Mouse (Mus musculus): ENCODE measurements around the gene Ceacam1.
"Not testable (repeated sequence)": the region's sequence is repeated elsewhere in the genome, so short reads cannot be mapped to it uniquely, and the experiment has no call there.

Ceacam1 gene

DNA sequence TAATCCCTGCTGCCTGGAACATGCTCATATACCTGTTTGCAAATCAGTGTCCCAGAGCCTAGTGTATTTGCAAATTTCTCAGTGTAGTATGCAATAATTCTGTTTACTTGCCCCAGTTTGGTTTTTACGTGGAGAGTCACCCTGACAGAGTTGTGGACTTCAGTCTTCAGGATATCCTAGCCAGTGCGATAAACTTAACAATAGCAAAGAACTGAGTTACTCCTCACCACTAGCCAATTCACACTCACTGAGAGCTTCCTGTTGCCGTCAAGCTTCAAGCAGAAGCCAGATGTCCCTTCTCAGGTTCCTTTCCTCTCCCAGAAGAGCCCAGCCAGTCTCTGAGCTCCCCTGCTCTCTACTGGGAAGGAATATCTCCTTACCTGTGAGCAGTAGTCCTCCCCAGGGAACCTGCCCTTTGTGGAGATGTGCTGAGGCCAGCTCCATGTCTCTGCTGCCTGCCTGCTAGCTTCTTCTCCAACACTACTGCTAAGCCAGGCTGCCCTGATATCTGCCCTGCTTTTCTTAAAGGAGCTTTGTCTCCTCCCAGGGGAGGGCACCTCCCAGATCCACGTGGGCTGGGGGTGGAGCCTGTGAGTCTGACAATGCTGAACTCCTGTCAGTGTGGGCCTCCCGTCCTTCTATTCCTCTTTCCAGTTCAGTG, at the start of gene Ceacam1:
TSS of gene Ceacam1 (minus strand) at position 513 of the 661 bp plus-strand sequence.
- DNase-seq = not testable (repeated sequence)

DNA sequence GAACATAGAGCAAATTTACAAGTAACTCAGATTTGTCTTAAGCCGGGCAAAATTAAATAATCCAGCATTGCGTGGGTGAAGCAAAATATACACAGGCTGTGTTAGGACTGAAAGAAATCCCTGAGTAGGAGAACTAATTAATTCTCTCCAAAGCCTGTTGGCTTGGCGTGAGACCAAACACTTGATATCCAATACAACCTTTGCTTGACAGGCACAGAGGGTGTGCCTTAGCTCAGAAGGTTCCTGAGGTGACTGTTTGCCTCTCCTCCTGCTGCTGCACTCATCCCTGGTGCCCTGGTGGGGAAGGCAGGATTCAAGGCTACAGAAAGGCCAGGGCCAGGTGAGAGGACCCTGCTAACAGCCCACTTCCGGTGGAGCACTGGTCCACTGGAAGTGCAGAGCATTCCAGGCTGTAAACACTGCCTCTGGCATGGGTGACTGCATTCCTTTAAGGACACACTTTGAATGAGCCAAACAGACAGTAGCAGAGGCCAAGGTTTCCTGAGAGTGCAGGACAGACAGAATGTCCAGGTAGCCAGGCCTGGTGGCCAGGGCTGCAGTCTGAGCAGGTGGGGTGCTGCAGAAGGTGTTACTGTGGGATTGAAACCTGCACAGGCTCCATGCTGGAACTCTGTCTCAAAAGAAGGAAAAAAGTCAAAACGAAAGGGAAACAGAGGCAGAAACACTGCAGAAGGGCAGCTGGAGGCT, 38.8 kb upstream of the Ceacam1 start:
- DNase-seq = not testable (repeated sequence)

DNA sequence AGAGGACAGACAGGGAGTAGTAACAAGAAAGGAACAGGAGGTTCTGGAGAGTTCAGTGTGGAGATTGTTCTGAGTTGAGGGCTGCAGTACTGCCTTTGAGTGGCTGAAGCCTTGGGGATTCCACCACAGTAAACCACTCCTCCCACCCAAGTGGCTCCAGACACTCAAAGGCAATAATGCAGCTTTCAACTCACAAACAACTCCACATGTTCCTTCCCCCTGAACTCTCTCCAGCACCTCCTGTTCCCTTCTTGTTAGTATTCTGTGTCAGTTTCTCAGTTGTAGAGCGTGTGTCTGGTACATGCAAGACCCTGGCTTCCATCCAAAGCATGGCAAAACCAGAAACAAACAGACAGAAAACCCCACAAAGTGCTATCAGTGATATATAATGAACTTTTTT, 38.3 kb upstream of the Ceacam1 start:
- not testable (repeated sequence) for DNase-seq

DNA sequence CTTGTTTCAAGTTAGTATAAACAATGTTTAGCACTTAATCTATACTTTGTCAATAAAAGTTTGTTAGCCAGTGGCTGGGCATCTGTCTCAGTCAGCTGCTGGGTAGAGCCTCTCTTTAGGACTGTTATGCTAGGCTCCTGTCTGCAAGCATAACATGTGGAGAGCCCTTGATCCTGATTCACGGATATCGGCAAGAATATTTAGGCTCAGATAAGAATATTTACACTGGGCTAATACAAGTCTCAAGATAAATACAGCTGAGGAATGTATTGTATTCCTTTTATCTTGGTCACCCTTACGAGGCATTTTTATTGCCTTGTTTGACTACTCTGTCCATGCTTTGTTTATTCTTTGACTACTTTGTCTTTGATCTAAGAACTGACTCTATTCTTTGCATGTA, 32.5 kb upstream of the Ceacam1 start:
- DNase-seq = no peak

DNA sequence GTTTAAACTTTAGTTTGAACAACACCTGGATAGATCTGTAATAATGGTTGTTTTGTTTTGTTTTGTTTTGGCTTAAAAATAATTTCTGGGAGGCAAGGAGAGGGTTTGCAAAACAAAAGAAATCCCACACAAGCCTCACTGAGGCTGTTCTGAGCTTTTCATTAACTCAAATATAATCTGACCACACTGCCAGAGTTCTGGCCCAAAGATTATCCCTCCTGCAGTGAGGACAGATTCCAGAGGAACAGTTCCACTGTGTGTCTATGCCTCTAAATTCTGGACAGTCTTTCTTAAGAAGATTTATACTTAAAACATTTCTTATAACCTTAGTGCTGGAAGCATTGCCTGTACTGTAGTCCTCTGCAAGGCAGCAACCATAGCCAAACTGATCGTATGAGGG, 17.2 kb upstream of the Ceacam1 start:
- no peak for DNase-seq

DNA sequence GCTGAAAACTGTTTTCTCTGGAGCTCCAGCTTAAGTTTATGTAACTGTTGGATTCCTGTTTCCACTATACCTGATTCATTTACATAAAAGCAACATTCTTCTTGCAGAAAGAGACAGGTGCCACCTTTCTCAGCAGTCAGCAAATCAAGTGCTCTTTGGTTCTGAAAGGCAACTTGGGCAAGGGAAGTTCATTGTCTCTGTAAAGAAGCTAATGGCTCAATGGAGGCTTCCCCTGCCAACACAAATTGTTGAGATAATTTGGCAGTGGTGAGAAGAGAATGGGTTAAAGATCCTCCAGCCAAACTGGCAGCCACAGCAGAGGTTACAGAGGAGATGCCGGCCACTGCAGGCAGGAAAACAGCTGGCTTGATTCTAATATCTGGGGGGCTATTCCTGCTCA, 13.3 kb upstream of the Ceacam1 start:
- DNase-seq = not testable (repeated sequence)

DNA sequence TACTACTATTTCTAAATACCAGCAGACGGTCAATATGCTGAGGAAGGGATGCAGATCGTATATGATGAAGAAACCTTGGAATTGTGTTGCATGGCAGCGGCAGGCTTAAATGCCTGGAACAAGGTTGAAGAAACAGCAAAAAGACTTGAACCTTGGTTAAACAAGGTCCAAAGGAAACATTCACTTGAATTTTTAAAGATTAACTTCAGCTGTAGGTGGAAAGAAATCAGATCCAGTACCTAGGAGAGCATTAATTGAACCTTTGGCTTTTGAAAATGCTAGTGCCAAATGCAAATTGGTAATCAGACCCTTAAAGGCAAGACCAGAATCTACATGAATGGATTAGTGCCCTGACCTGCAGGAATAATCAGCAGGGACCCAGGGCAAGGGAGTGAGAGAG, 12.0 kb upstream of the Ceacam1 start:
- DNase-seq = not testable (repeated sequence)

DNA sequence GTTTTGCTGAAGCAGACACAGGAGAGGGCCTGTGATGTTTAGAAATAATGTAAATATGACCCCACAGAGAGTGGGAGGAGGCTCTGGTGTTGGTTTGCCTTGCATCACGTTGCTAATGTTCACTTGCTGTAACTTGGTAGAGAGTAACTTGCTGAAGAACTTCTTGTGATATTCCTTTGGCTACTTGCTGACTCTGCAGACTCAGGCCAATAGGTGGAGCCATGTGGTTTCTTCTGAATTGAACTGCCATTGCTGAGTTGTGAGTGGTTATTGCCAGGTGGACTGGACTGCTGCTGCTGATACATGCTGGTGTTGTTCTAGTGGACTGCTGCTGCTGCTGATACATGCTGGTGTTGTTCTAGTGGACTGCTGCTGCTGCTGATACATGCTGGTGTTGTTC, 8.8 kb upstream of the Ceacam1 start:
- DNase-seq = no peak

DNA sequence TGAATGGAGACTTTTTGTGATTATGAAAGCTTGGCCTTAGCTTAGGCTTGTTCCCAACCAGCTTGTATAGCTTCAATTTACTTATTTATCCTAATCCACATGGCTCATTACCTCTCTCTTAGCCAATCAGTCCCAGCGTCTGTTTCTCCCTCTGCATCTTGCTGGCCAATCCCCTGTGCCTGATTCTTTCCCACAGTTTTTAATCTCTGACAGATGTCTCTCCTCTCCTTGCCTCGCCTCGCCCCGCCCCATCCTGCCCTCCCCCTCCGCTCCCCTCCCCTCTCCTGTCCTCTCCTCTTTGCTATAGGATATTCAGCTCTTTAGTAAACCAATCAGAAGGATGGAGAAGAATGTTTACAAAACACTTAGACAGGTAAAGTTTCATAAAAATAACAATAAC, 7.7 kb upstream of the Ceacam1 start:
- DNase-seq = no peak

DNA sequence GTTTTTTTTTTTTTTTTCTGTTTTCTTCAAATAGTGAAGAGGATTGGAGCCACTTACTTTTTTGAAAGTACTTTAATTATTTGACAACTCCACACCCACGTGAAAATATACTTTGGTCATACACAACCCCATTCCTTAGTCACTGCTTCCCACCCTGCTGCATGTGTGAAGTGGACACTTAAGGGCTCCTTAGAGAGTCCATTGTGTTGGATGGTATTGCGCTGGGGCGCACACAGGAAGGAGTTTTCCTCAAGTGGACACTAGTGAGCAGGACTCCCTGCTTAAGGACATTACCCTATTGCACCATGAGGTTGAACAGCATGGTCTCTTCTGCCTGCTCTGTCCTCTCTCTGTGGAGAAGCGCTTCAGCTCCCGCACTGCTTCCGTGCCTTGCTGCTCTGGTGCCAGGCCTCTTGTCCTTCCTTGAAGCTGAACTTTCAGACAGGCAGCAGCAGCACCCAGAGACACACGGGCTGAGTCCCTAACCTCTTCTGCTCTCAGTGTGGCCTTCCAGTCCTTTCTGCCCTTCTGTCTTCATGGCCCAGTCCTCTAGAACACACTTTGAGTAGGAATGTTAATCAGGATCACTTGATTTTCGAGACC, 5.8 kb upstream of the Ceacam1 start:
- no peak for DNase-seq

DNA sequence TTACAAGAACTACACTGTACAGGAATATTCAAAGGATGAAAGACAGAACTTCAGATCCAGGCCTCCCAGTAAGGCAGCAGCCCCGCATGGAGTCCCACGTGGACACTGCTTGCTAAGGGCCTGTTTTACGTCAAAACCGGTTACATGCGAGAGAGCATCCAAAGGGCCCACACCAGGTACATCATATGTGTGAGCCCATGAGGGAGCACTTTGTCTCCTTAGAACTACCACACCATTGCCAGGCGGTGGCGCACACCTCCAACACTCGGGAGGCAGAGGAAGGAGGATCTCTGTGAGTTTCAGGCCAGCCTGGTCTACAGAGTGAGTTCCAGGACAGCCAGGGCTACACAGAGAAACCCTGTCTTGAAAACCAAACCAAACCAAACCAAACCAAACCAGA, 3.4 kb upstream of the Ceacam1 start:
- DNase-seq = not testable (repeated sequence)

DNA sequence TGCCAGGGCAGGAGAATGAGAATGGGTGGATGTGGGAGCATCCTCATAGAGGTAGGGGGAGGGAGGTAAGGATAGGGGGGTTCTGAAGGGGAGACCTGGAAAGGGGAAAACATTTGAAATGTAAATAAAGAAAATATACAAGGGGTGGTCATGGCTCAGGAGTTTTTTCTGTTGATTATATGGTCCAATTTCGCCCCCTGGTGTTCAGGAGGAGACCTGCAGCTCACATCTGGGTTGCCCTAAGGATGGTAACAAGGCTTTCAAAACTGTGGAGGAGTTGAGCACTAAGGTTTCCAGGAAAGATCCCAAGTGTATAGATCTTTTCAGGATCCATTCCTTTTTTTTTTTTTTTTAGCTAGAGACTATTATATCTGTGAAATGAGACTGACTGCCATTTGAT, 2.0 kb upstream of the Ceacam1 start:
- peak; percentile 12 for DNase-seq

DNA sequence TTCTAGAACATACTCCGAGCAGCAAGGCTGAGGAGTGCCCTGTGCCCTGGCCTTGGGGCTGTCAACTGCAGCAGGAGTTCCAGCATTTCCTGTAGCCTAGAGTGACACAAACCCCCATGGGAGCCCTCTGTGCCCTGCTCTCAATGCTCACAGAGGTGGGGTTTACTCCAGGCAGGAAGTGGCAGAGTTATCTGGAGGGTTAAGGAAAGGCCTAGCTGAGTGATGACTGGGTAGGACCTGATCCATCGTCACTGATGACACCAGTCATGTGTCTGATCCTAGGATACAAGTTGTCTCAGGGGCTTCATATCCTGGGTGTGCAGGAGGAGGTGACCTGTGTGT, 320 bp upstream of the Ceacam1 start:
- DNase-seq = not testable (repeated sequence)

DNA sequence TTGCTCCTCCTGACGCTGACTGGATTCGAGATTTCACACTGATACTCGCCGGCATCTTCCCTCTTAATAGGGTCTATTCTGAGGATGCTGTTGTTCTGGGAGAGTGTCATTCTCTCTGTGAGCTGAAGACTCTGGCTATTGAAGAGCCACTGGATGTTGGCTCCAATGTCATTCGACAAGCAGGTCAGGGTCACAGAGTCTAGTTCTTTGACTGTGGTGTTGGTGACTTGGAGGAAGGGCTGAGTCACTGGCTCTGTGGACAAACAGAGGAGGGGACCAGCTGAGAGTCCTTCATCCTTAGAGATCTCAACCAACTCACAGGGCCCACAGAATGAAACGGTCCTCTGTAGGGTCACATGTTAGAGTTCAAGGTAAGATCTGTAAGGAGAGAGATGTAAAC, 5.6 kb downstream of the Ceacam1 start:
- not testable (repeated sequence) for DNase-seq

DNA sequence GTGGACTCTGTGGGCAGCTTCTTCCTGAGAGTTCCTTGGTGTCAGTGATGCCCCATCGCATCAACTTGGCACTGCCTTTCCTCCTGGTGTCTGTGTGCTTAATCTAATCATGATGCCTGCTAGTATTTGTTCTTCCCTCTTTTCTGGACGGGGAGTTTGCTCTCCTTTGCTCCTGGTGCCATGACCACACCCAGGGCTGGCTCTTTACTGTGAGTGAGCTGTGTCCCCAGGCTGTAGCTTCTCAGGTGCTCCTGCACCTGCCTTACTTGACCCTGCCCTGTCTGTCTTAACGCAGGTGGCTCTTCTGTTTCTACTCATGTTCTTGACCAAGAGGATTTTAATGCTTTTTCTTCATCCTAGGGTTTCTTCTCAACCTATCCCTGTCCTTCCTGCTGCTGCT, 11.8 kb downstream of the Ceacam1 start:
- DNase-seq = not testable (repeated sequence)

DNA sequence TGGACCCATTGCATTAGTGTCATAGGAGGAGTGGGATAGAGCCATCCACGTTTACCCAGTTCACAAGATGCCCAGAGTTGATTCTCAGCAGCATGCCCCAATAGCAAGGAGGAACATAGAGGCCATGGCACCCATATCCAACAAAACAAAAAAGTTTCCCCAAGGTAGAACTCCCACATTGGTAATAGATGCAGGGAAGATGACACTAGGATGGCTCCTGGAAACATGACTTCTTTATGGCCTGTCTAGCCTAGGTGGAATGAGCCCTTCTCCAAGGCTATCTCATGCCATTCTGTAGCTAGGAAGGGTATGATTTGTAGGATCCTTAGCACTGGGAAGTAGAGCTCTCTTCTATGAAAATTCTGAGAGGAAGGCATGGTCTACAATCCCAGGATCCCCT, 12.4 kb downstream of the Ceacam1 start:
- no peak for DNase-seq

DNA sequence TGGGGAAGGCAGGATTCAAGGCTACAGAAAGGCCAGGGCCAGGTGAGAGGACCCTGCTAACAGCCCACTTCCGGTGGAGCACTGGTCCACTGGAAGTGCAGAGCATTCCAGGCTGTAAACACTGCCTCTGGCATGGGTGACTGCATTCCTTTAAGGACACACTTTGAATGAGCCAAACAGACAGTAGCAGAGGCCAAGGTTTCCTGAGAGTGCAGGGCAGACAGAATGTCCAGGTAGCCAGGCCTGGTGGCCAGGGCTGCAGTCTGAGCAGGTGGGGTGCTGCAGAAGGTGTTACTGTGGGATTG, 15.4 kb downstream of the Ceacam1 start:
- DNase-seq = not testable (repeated sequence)

DNA sequence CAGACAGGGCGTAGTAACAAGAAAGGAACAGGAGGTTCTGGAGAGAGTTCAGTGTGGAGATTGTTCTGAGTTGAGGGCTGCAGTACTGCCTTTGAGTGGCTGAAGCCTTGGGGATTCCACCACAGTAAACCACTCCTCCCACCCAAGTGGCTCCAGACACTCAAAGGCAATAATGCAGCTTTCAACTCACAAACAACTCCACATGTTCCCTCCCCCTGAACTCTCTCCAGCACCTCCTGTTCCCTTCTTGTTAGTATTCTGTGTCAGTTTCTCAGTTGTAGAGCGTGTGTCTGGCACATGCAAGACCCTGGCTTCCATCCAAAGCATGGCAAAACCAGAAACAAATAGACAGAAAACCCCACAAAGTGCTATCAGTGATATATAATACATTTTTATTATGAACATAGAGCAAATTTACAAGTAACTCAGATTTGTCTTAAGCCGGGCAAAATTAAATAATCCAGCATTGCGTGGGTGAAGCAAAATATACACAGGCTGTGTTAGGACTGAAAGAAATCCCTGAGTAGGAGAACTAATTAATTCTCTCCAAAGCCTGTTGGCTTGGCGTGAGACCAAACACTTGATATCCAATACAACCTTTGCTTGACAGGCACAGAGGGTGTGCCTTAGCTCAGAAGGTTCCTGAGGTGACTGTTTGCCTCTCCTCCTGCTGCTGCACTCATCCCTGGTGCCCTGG, 15.9 kb downstream of the Ceacam1 start:
- DNase-seq = peak; percentile 7

DNA sequence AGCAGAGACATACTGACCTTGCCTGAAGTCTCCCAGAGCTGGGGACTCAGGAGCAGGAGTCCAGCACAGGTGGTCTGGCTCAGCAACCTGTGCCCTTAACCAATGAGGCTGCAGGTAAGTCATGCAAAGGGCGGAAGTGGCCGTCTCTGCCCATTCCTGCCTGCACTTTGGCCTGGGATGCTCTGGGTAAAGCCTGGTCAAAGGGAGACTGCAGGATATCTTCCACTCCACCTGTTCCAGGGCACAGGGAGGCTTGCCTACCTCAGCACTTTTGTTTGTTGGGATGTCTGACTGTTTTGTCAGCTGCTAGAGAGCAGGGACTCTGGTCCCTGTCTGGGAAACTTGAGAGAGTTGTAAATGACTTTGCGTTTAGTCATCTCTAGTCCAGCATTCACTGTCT, 25.3 kb downstream of the Ceacam1 start:
- no peak for DNase-seq

DNA sequence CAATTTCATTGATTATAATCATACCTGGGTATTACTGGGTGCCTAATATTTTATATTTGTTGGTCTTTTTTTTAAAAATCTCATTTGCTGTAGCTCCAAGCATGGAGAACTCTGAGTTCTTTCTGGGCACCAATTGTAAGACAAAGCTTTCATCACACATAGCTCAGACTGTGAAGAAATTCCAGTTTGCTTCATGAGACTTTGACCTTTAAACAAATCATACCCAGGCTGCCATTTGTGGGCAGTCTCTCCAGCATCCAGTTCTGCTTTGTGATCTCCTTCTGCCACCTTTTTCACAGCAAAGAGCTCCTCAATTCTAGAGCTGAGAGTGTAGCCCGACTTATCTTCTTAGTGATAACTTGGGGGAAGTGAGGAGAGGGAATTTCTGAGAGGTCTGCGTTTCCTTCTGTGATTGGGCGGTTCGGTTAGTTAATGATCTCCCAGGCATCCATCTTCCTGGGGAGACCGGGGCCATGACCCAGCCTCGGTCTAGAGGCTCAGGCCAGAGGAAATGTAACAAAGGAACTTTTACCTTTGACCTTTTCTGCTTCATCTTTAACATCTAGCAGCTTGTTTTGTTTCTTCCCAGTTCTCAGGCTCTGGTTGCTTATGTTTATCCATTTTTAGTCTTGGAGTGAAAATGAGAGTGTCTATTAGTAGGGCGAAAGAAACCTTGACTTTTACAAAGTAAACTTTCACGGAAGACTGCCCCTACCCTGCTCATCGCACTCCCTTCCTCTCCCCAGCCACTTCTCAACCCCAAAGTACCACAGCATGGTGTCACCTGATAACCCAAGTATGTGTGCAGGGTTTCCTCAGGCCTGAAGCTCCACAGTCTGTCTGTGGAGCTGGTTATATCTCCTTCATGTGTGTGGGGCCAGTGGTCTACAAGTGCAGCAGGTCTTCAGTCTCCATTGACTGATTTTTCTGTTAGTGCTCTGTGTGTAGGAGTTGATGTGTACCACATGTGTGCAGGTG, 27.2 kb downstream of the Ceacam1 start:
- DNase-seq = no peak

DNA sequence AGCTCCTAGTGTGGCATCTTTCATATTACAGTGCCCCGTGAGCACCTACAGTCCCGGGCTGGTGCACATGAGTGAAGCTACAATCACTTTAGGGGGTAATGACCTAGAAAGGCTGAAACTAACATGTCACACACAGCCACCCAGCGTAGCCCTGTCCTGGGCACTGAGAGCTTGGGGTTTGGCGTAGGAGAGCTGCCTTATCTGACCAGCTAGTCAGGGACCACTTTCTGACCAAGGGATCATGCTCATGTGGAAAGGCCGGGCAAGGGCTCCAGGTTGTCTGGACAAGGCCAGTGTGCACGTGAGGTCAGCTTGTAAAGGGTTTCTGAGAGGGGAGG, 36.6 kb downstream of the Ceacam1 start:
- DNase-seq = no peak

DNA sequence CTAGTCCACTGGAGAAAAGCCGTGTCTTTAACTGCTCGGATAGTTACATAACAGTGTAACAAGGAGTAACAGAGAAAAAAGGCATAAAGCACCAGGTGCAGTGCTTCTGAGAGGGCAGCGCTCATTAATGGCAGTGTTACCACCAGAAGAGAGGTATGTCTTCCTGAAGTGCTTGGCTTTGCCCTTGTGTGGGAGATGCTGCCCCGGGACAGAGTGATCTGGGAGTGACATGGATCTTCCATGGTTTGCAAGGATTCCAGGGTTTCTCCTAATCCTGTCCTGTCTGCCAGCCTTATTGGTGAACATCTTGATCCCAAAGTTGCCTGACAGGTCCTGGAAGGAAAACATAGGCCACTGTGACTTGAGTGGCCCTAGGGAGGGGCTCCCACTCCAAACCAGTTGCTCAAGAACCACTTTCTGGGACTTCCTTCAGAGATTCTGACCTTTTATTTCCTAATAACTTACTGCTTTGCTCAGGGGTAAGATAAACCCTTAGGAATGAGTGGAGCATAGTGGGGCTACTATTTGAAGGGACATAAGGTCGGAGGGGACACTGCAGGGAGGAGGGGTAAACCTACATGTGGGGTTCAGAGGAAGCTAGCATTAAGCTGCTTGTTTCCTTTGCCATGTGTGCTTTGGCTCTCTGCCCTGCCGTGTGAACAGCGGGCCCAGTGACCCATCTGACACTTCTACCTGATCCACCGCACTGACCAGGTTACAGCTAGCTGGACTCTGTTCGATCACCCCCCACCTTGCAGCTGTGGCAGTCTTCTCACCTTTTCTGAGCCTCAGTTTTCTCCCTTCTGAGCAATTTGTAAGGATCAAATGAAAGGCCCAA, 37.2 kb downstream of the Ceacam1 start:
- DNase-seq = no peak
